Mouse (Mus musculus): Measurements from ENCODE around the gene Wdr74.
A peak's percentile ranks its signal among the peaks of the same experiment; 100 is the strongest.

Gene Wdr74

GRCm38 (mm10) chr19:8735389-8736159 is at the start of gene Wdr74:
TSS of gene Wdr74 (plus strand) at chr19:8735827.
- peak; percentile 96 for DNase-seq (ENCODE audit: low spot score)

DNA sequence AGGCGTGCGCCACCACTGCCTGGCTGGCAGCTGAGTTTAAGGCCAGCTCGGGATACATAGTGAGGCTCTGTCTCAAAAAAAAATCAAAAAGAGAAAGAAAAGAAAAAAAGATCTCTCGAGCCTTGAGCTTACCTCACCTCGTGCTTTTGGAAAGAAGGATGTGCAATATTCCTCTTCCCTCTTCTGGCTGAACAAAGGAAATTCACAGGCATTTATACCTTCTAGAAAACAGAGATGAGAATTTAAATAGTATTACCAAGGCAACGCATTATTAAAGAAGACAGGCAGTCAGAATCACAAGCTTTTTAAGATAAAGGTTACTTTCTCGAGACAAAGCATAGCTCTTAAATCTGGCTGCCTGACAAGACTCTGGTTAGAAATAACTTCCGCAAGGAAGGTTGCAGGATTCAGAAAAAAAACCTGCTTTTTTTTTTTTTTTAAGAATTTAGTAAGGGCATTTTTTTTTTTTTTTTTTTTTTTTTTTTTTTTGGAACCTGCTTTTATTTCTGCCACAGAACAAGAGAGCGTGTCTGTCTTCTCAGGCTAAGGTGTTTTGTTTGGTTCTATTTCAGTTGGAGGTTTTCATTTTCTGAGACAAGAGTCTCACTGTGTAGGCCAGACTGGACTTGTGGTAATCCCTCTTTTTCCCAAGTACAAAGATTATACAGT is 43.6 kb upstream of the Wdr74 start:
- DNase-seq (ENCODE audit: low spot score) = no peak

DNA sequence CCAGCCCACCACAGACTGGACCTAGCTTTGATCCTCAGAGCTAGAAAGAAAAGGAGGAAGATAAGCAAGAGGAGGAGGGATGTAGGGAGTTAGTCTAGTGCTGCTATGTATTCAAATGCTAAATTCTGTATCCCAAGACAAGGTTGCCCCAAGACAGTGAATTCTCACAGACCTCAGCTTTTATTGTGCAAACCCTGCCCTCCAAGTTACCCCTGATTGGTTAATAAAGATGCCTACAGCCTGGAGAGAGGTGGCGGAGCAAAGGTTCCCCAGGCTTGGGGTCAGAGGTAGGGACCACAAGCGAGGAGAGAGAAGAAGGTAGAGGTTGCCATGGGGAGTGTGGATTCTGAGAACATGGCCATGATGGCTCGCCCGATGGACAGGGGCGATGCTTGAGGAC is 42.9 kb upstream of the Wdr74 start:
- DNase-seq (ENCODE audit: low spot score) = no peak

DNA sequence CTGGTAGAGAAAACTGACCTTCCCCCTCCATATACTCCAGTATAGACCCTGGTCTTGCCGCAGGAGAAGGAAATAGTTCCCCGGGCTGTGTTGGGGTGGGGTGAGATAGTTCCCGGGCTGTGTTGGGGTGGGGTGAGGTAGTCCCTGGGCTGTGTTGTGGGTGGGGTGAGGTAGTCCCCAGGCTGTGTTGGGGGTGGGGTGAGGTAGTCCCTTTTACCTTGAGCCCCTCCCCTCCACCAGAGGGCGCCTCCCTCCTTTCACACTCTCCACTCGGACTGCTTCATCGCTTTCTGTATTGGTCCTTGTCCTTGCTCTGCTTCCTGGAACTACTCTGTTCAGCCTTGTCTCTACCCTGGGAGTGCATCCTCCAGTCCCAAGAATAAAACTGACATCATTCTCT is 40.3 kb upstream of the Wdr74 start:
- DNase-seq (ENCODE audit: low spot score) = peak; percentile 28

GRCm38 (mm10) chr19:8699652-8700051 is 36.0 kb upstream of the Wdr74 start:
- no peak for DNase-seq (ENCODE audit: low spot score)

GRCm38 (mm10) chr19:8702458-8702857 is 33.2 kb upstream of the Wdr74 start:
- DNase-seq (ENCODE audit: low spot score) = no peak

DNA sequence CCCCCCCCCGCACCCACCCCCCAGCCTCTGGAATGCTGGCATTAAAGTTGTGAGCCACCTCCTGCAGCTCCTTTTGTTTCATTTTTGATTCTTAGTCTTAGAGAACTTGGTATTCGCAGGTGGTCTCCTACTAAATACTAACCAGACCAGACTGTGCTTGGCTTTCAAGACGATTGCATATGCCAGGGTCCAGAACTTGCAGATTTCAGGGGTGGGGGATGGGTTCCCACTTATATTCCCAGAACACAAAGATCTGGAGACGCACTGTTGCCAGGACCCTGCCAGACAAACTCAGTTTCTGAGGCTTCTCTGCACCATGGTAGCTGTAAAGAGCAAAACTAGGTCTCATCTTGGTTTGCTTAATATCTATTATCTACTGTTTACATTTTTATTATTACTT is 32.1 kb upstream of the Wdr74 start:
- no peak for DNase-seq (ENCODE audit: low spot score)

GRCm38 (mm10) chr19:8705026-8705708 is 30.5 kb upstream of the Wdr74 start:
- no peak for DNase-seq (ENCODE audit: low spot score)

GRCm38 (mm10) chr19:8706132-8706667 is 29.4 kb upstream of the Wdr74 start:
- no peak for DNase-seq (ENCODE audit: low spot score)

GRCm38 (mm10) chr19:8706930-8707329 is 28.7 kb upstream of the Wdr74 start:
- no peak for DNase-seq (ENCODE audit: low spot score)

GRCm38 (mm10) chr19:8708954-8709353 is 26.7 kb upstream of the Wdr74 start:
- no peak for DNase-seq (ENCODE audit: low spot score)

GRCm38 (mm10) chr19:8710057-8710456 is 25.6 kb upstream of the Wdr74 start:
- DNase-seq (ENCODE audit: low spot score) = no peak

DNA sequence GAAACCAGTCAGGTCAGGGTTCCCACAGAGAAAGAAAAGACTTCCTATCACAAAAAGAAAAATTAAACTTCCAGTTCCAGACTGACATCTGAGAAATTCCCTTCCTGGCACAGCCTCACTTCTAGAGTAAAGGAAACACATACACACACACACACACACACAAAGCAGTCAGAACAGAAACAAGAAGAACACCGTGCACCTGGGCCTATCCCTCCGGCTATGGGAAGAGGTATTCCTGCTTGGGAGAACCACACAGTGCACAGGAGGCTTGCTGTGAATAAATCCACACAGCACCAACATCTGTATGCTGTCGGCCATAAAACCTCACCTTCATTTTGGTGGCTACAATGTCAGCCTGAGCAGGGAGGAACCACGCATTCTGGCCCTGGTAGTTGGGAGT is 24.1 kb upstream of the Wdr74 start:
- no peak for DNase-seq (ENCODE audit: low spot score)

- no peak for DNase-seq (ENCODE audit: low spot score)
Measured at GRCm38 (mm10) chr19:8711949-8712869, 23.4 kb upstream of the Wdr74 start.

GRCm38 (mm10) chr19:8712870-8713305 is 22.7 kb upstream of the Wdr74 start:
- peak; percentile 83 for DNase-seq (ENCODE audit: low spot score)

- peak; percentile 93 for DNase-seq (ENCODE audit: low spot score)
Measured at GRCm38 (mm10) chr19:8713306-8713996, 22.2 kb upstream of the Wdr74 start.

GRCm38 (mm10) chr19:8713997-8714652 is 21.5 kb upstream of the Wdr74 start:
- DNase-seq (ENCODE audit: low spot score) = no peak

DNA sequence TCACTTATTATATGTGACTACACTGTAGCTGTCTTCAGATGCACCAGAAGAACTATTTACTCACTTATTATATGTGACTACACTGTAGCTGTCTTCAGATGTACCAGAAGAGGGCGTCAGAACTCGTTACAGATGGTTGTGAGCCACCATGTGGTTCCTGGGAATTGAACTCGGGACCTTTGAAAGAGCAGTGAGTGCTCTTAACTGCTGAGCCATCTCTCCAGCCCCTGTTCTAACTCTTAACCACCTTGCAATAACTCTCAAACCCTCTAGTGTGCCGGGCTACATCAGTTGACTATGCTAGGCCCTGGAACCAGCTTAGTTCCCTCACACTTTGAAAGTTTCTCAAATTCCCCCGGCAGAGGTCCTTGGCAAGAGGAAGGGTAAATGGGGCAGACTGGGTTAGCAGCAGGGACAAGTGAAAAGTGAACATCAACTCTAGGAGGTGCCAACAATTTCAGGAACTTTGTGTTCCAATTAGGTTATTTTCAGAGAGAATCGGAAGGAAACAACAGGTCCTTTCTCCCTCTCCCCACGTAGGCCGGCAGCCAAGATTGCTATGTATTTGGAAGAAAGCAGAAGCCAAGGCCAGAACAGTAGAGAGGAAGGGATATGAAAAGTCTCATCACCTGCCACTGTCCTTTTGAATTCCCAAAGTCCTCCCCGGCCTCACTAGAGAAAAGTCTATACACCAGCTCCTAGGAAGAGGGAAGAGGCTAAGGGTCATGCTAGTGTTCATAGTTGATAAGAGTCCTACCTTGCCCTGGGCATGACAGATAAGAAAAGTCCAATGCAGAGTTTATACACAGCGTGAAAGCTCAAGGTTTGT is 20.8 kb upstream of the Wdr74 start:
- DNase-seq (ENCODE audit: low spot score) = no peak

Measured in retina, embryonic 14.5 days (tissue).